Mouse (Mus musculus): ENCODE data around the gene Slc35f3.
A peak's percentile ranks its signal among the peaks of the same experiment; 100 is the strongest.

Slc35f3 gene

DNA sequence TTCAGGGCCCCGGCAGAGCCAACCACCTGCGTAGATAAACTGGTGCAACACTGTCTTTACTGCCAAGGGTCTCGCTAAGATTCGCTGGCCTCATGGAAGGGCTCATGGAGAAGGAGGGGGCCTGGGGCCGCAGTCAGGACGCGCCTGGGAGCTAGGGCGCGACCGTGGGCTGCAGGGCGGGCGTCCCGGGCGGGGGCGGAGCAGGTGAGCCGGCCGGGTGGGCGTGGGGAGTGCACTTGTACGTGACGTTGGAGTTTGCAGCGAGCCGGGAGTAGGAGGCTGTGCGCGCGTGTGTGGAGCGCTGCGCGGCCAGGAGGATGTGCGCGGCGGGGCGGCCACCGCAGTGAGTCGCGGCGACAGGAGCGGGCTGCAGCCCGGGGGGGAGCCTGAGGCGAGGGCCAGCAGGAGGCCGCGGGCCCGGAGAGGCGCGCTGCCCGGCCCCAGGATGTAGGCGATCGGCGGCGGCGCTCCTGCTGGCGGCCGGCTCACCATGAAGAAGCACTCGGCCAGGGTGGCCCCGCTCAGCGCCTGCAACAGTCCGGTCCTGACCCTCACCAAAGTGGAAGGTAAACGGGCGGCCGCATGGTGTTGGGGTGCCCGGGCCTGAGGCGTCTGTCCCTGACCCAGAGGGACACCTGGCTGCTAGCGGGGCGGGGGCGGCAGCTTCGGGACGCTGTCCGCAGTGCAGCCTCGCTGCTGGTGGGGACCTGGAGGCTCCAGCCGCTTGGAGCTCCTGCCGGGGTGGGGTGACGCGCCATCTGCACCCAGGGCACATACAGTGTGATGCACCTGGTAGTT lies at the start of gene Slc35f3:
Slc35f3 (plus strand) TSS at position 263 of the 798 bp plus-strand sequence.
- peak; percentile 17 for DNase-seq

DNA sequence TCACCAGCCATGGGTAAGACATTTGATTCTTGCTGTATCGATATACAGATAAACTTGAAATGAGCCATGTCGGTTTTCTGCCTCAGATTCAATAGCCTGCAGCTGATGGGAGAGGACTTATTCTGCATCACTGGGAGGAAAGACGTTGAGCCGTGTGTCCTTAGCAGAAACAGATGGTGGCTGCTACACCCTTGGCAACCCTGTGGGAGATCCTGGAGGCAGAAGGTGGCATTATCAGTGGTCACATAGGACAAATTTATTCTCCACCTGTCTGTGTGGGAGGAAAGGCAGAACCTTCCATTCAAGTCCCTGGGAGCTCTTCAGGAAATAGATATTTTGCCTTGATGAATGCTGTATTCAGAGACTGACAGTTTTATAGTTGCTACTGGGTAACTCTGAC lies 47.9 kb upstream of the Slc35f3 start:
- DNase-seq, result no peak

DNA sequence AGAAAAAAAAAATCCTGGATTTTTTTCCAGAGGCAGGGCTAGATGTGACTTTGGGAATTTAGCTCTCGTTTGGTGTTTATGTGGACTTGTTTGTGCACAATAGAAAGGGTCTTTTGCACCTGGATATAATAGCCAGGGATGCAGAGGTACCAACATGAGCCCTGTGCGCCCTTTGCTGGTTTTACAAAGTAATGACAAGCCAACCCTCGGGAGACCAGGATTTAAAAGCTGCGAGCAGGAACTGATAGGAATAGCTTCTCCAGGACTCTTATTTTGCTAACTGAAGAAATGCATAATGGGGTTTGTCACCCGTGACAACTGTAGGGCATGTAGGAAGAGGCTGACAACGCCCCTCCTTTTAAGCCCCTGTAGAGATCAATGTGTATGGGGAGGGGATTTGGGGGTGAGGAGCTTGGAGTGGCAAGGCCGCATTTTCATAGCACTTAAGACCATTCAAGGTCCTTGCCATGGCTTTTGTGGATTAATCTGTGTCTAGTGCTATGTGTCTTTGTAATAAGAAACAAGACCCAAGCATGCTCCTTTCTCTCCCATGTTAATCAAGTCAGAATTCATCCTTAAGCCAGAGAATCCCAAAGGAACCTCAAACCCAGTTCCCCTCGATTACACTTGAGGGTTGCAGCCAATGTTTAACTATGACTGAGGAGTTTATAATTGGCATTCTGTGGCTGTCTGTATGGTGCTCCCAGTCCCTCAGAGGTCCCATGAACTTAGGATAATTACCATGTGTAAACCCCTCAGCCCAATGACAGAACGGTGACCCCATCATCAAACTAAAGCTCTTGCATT lies 41.6 kb upstream of the Slc35f3 start:
- no peak for DNase-seq

DNA sequence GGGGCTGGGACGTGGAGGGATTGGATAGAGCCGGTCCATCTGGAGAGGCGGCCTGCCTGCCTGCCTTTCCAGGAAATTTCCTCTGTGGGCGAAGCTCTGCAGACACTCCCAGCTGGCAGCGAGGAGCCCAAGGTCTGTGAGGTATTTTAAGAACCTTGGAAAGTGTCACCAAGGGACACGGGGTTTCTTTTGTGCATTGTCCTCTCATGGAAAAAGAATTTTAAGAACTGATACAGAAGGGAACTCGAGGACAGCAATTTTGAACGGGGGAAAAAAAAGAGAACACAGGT lies 41.0 kb upstream of the Slc35f3 start:
- no peak for DNase-seq

DNA sequence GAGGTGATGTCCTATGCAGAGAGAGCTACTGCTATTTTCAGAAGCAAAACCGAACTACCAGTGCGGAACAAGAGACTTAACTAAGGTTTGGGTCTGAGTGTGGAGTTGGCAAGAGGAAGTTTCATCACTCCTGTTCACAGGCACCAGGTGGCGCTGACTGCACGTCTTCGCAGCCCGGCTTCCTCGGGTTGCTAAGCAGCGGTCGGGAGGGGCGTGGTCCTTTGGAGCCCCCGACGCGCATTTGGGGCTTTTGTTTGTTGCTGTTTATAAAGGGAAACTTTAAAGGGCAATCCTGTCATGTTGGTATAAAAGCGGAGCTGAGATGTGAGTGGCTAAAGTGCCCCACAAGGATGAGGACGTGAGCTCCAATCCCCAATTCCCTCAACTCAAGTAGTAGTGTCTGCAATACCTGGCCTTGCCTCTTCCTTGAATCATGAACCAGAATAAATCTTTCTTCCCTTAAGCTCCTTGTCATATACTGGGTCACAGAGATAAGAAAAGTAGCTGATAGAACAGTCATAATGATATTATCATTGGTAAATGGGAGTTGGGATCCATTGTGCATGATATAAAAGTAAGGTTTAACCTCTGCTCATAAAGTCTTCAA lies 40.1 kb upstream of the Slc35f3 start:
- DNase-seq, result peak; percentile 75

DNA sequence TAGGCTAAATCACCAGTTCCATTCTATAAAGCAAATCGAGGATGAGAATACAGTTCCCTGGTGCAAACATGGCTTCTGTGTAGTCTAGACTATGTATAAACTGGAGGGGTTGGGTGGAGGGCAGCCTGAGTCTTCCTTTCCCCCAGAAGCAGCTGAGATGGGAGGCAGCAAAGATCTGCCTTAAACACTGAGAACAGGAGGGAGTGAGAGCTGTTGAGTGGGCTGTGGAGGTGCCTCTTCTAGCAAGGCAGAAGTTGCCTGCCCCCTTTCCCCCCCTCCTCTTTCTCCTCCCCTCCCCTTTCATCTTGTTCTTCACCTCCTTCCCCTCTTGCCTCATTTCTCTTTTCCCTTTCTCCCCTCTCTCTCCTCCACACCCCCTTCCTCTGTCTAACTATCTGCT lies 33.2 kb upstream of the Slc35f3 start:
- DNase-seq, result no peak

DNA sequence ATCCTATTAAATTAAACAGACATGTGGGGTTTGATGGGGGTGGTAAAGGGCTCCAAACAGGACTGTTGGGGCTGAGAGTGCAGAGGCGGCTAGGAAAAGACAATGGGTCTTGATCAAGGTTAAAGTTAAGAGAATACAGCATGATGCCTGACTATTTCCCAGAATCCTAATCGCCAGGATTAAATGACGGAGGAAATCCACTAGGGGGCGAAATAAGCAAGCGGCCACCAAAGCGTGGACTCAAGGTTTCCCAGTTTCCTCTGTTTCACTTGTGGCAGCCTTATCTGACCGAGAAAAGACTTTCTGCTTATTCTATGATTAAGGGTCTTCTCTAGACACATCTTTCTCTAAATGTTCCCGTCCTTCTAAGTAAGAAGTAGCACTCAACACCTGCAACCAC lies 31.2 kb upstream of the Slc35f3 start:
- DNase-seq, result no peak

DNA sequence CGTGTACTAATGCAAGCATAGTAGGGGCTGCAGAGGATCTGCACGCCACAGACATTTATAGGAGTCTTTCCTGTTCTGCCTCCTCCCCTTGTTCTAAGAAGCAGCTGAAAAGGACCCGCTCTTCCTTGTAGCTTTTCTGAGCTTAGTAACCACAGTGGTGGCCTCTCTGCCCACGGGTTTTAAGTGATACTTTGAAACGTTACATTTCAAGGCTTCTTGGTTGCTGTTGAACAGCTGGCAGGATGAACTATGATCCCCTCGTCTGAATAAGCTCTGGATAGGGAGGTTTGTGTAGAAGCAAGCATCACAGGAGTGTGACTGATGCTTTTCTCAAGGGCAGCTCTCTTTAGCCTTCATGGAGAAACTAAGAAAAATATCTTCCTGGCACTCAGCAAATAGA lies 28.6 kb upstream of the Slc35f3 start:
- DNase-seq, result no peak

DNA sequence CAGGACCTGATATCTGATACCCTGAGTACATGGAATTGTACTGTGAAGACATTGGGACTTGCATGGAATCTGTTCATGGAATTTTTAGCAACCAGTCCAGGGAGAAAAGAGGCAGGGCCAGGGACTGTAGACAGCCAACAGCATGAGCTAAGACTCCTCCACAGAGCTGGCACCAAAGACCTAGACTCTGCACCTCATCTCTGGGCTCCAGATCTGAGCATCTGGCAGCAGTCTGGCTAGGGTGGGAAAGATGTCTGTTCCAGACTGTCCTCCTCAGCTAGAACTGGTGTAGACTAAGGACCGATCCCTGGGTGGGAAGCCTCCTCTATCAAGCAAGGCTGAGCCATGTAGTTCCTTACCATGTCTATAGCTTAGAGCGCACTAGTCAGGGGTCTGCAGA lies 25.9 kb upstream of the Slc35f3 start:
- DNase-seq, result no peak

DNA sequence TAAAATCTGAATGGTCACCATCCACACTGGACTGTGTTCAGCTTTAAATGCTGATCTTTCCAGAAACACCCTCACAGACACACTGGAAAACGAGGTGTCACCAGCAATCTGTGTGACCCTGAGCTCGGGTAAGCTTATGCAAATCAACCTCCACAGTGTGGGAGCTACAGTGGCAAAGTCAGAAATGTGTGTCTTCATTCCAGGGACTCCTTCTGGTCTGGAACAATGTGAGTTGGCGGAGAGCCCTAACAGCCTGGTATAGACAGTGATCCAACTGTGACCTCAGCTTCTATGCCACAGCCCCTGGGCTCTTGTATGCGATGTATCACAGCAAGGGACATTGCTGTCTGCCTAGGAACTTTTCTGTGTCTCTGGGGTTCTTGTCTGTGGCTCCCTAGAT lies 25.3 kb upstream of the Slc35f3 start:
- no peak for DNase-seq

DNA sequence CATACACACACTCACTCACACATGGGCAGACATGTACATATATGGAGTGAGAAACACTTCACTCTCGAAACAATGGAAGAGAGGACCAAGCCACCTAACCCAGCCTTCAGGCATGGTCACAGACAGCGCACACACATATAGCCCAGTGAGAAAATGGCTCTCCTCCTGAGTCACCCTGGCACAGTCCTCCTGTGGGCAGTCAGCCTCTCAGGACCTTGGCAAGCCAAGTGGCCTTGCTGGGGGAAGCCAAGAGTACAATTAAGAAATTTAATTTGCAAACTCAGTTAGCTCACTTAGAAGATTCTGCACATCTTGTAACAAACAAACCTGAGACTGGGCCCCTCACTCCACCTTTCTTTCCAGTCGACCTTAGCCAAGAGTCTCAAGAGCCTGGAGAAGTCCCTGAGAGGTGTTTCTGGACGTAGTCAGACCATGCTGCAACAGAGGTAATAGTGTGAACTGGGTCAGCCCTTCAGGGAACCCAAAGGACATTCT lies 23.4 kb upstream of the Slc35f3 start:
- no peak for DNase-seq

DNA sequence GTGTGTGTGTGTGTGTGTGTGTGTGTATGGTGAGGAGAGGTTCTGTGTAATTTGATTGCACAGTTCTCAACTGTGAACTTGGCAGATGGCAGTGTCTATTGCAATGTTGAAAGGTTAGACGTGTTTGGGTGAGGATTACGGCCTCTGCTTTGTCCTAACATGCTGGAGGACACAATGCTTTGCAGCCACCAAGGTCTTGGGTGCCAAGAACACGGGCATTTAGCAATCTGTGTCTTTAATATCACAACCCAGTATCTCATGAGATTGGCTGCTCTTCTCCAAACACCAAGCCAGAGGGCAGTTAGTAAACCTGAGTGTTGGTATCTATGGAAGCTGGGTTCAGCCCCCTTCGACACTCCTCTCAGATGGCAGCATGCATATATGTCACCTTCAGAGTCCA lies 22.5 kb upstream of the Slc35f3 start:
- DNase-seq, result no peak

DNA sequence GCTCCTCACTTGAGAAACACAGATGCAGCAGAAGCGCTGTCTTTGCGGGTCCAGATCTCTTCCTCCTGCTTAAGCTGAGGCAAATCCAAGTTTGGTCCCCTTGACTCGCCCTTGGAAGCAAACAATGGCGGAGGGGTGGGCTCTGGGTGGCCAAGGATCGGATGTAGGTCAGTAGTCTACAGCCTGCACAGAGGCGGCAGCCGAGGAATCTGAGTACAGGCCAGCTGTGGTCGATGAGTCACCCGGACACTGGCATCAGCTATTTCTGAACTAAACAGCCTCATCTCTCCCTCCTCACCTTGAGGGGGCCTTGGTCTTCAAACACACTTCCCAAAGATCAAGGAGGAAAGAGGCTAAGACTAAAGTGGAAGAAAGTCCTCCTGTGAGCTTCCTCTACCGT lies 6.4 kb upstream of the Slc35f3 start:
- no peak for DNase-seq

DNA sequence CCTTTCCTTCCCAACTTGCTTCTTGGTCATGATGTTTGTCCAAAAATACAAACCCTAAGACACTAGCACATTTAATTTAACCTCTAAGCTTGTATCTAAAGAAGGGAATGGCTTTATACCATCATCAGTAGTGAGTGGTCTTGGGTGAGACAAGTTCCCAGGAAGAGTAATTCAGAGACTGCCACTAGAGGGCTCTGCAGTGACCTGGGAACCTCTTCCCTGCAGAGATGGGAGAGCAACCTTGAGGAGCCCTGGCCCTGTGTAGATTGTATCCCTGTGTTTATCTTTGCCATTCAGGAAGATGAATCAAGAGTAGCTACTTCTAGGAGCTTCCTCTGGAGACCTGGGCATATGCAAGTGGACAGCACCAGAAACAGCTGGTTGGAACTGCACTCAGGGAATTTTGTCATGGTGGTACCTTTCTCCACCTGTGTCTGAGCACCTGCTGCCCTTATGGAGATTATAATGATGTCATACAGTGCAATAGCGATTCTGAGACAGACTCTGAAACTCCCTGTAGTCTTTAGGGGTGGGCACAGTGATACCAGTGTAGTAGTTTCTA lies 993 bp upstream of the Slc35f3 start:
- DNase-seq, result peak; percentile 29

DNA sequence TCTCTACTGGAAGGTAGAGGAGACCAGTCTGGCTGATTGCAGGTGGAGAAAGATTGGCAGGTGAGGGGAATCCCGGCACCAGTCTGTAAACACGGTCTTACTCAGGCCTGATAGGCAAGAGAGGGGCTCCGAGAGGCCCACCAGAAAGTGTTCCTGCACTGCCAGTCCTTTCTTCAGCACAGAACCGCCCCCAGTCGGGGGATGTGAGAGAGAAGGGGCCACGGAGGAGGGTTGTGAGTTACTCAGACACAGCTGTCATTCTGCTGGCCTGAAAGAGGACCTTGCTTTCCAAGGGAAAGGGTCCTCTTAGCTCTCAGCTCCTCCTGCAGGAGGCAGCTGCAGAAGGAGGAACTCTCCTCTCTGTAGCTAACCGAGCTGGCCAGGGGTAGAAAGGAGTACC lies 975 bp downstream of the Slc35f3 start:
- DNase-seq, result no peak

DNA sequence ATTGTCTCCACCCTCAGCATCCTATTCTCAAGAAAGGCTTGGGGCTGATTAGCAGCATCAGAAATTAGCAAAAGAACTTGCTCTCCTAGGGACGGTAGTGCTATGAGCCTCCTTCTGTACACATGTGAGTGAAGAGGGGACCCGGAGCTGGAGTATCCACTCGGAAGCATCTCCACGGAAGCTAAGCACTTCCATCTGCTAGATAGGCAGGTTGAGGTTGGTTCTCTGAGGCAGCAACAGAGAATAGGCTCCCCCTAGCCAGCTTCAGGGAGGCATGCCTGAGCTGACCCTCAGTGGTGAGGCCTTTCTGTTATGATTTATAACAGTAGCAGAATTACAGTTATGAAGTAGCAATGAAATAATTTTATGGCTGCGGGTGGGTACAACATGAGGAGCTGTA lies 2.0 kb downstream of the Slc35f3 start:
- no peak for DNase-seq

DNA sequence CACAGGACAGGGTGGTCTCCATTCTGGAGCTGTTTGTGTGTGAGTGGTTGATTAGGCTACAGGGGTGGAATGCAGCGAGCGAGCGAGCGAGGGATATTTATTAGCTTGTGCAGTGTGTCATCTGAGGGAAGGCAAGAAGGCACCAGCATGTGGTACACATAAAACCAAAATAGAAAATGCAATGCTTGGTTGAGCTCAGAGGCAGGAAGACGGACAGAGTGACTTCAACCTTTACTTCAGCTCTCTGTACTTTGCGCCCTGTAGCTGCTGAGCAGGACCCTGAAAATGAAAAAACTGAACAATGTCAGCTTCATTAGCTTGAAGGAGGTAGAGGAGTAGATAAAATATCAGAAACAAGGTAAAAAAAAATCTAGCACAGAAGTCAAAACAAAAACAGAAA lies 3.2 kb downstream of the Slc35f3 start:
- DNase-seq, result no peak

DNA sequence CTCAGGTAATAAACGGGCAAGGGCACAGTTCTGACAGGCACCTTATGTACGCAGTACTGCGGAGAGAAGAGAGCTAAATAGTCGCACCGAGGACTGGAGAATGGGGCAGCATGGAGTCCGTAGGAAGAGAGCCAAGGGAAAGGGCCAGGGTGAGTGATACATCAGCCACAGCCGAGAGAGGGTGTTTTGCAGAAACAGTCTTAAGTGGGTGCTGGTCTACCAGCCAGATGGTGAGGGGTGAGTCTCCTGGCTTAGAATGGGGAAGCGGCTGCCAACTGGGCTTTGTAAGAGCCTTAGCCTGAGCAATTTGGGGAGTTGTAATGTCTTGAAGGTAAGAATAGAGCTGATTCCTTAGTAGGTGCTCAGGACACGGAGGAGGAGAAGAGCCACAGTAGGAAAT lies 8.8 kb downstream of the Slc35f3 start:
- no peak for DNase-seq

DNA sequence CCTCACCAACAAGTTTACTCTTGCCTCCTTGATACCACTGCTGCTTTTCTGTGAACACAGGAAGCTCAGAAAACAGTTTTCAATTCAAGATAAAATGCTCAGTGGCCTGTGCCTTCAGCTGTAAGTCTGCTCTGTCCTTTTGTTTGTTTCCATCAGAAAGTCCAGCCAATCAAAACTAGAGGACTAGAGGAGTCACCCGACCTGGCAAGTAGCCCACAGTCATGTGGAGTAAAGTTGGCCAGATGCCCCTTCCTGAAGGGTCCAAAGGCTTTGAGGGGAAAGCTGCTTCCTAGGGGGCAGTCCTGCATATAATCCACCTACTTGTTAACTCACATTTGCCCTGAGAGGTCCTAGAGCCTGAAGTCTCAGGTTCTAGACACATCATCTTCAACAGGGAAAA lies 10.7 kb downstream of the Slc35f3 start:
- DNase-seq, result no peak

DNA sequence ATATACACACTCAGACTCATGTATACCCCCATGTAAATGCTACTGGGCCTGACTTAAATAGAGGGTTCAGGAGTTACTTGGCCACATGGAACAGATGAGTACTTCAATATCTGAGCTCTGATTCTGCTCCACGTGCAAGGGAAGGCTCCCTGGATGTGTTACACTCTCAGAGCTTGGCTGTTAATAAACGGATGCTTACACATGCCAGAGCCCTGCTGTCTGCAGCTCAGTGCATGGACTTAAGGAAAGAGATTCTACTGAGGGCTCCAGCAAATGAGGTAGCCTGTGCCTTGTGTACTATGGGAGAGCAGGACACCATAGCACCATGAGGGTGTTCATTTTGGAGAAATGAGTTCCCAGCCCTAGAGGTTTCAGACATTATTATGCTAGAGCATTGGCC lies 26.6 kb downstream of the Slc35f3 start:
- no peak for DNase-seq

DNA sequence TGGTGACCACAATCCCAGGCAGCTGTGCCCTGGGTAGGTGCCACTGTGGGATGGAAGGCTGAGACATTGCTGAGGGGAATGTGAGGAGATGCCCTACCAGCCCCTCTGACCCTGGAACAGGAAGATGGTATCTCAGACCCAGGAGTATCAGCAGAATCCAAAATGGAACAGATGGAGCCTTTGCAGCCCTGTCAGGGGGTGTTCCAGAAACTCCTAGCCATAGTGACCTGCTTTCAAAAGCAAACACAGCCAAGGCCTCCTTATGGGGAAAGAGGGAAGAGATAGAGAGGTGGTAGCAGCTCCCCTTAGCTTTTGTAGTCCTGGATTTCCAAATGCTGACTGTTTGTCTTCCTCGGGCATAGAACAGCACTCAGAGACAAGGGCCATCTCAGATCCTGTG lies 27.8 kb downstream of the Slc35f3 start:
- no peak for DNase-seq

DNA sequence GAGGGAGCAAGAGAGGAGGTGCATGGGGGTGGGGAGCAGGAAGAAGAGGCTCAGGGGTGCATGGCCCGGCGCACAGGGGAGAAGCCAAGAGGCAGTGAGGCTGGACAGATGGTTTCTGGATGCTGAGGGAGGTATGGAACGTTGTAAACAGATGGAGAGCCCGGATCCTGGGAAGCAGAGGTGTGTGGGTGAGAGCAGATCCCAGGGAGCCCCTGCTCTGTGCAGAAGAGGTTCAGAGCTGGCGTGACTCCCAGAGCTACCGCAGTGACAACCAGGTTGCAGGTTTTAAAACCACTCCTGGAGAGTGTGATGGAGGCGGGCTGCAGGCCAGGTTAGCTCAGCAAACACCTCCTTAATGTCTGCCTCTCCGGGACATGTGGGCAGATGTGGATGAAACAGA lies 28.4 kb downstream of the Slc35f3 start:
- DNase-seq, result no peak

DNA sequence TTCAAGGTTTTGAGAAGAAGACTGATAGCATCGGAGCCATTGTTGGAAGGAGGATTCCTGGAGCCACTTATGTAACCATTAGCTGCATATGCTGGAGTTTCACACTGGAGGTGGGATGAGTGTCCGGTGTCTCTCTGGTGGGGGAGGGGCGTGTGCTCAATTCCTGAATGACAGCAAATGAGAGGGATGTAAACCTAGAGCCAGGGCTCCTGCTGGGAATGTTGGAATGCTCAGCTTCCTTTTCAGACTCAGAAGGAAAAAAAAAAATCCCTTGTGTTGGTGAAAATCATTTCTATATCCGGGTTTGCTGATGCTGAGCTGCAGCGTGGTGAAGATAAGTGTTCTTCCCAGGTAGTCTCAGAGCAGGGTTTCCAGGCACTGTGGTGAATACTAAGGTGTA lies 29.4 kb downstream of the Slc35f3 start:
- DNase-seq, result no peak

DNA sequence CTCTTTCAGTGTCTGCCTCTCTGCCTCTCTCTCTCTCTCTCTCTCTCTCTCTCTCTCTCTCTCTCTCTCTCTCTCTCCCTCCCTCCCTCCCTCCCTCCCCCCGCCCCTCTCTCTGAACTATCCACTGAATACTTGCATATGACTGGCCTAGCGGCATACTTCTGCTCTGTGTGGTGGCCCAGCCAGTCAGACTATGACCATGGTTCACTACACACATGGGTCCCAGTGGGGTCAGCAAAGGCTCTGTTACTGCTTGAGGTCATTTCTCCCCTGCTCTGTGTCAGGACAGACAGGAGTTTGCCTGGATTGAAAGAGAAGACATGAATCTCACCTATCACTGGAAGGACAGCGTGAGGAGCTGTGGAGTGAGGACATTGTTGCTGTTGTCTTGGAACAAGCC lies 40.5 kb downstream of the Slc35f3 start:
- DNase-seq, result no peak
